Mouse (Mus musculus): ENCODE data around the gene Fgf5. TPM values are rescaled to one million over a fixed set of nuclear protein-coding genes. Genes with fewer than 3 reads are reported as not detected.

Gene Fgf5
- not detected for total RNA-seq (2021)
- long read RNA-seq, experiment 1, result 0 reads
- long read RNA-seq, experiment 2, result 0 reads

- DNase-seq, result peak; percentile 16 to 19
Observed at GRCm38 (mm10) chr5:98253838-98254821, at the start of gene Fgf5. Gene Fgf5 (plus strand): TSS chr5:98254184.

GRCm38 (mm10) chr5:98212501-98212900 lies 41.5 kb upstream of the Fgf5 start:
- no peak for DNase-seq

GRCm38 (mm10) chr5:98221956-98222355 lies 32.0 kb upstream of the Fgf5 start:
- DNase-seq, result no peak

GRCm38 (mm10) chr5:98226710-98227109 lies 27.3 kb upstream of the Fgf5 start:
- DNase-seq, result no peak

- no peak for DNase-seq
Observed at GRCm38 (mm10) chr5:98229456-98229855, 24.5 kb upstream of the Fgf5 start.

GRCm38 (mm10) chr5:98238466-98238865 lies 15.5 kb upstream of the Fgf5 start:
- DNase-seq, result no peak

GRCm38 (mm10) chr5:98241322-98241829 lies 12.6 kb upstream of the Fgf5 start:
- DNase-seq, result no peak

- DNase-seq, result no peak
Observed at GRCm38 (mm10) chr5:98245303-98245702, 8.7 kb upstream of the Fgf5 start.

- no peak for DNase-seq
Observed at GRCm38 (mm10) chr5:98245976-98246375, 8.0 kb upstream of the Fgf5 start.

GRCm38 (mm10) chr5:98246826-98247225 lies 7.2 kb upstream of the Fgf5 start:
- DNase-seq, result no peak

- no peak for DNase-seq
Observed at GRCm38 (mm10) chr5:98247516-98247915, 6.5 kb upstream of the Fgf5 start.

GRCm38 (mm10) chr5:98253147-98253546 lies 837 bp upstream of the Fgf5 start:
- DNase-seq, result no peak

GRCm38 (mm10) chr5:98255176-98255575 lies 1.2 kb downstream of the Fgf5 start:
- DNase-seq, result no peak

- DNase-seq, result no peak
Observed at GRCm38 (mm10) chr5:98255760-98256490, 1.9 kb downstream of the Fgf5 start.

- no peak for DNase-seq
Observed at GRCm38 (mm10) chr5:98275318-98275818, 21.4 kb downstream of the Fgf5 start.

GRCm38 (mm10) chr5:98281993-98282392 lies 28.0 kb downstream of the Fgf5 start:
- DNase-seq, result no peak

- DNase-seq, result no peak
Observed at GRCm38 (mm10) chr5:98283696-98284478, 29.9 kb downstream of the Fgf5 start.

GRCm38 (mm10) chr5:98290642-98291041 lies 36.7 kb downstream of the Fgf5 start:
- no peak for DNase-seq

GRCm38 (mm10) chr5:98292388-98293048 lies 38.5 kb downstream of the Fgf5 start:
- no peak for DNase-seq

- DNase-seq, result no peak
Observed at GRCm38 (mm10) chr5:98293049-98293715, 39.2 kb downstream of the Fgf5 start.

GRCm38 (mm10) chr5:98300079-98300478 lies 46.1 kb downstream of the Fgf5 start:
- DNase-seq, result no peak
